ENCODE assay signal across 9 mouse cellular contexts in genomic region chr8:84771941-84772378, GRCm38 (mm10). TPM values are rescaled to one million over a fixed set of nuclear protein-coding genes. Genes with fewer than 3 reads are reported as not detected.
DNase-seq lines count a peak whose midpoint lies in the region; ATAC-seq and TF ChIP-seq lines count a peak whose summit lies in the region.
"Had no signal": no experiment of that assay in that cellular context is flagged by ENCODE, and none has a peak within 500 bp of the region (broad histone marks: within the 10 kb centered on the region; RNA-seq: fewer than 3 reads in every experiment).

No protein-coding gene starts in this region.

- TF ChIP-seq CTCF in intestine, postnatal 0 days (IDR thresholded peaks at IDR 0.05; ENCODE audit: low read depth) = no peak

- 8% methylated on average over 34 of the region's 34 CpGs for WGBS in intestine, embryonic 14.5 days
- WGBS in intestine, postnatal 0 days = 22% methylated on average over 33 of the region's 34 CpGs
- 8% methylated on average over 34 of the region's 34 CpGs for WGBS in forebrain, embryonic 14.5 days
- WGBS in lung, embryonic 16.5 days = 12% methylated on average over 34 of the region's 34 CpGs

- peaks cover 80% of the 10 kb centered on the region for H3K27me3 ChIP-seq in intestine, embryonic 14.5 days (replicated peaks; ENCODE audit: control insufficient read depth, insufficient read depth, low read length)
- peaks cover 51% of the 10 kb centered on the region for H3K27me3 ChIP-seq in intestine, postnatal 0 days (replicated peaks; ENCODE audit: control insufficient read depth, insufficient read depth, low read length)
- peaks cover 12% of the 10 kb centered on the region for H3K27me3 ChIP-seq in forebrain, embryonic 14.5 days (replicated peaks; ENCODE audit: control insufficient read depth, insufficient read depth, low read length)
- no peaks in the 10 kb centered on the region; the same call in 1 of the 2 replicates for H3K27me3 ChIP-seq in lung, embryonic 16.5 days (ENCODE audit: control insufficient read depth, insufficient read depth, low read depth, low read length)
- H3K27me3 ChIP-seq: Patski had no signal

- ATAC-seq in intestine, embryonic 14.5 days (replicated peaks; ENCODE audit: low FRiP score, low TSS enrichment, low read depth) = no peak
- ATAC-seq in intestine, postnatal 0 days = no peak
- no peak for ATAC-seq in forebrain, embryonic 14.5 days
- no peak for ATAC-seq in lung, embryonic 16.5 days (ENCODE audit: low read depth)
- ATAC-seq: Patski had no signal

- H3K4me3 ChIP-seq in intestine, embryonic 14.5 days (ENCODE audit: low read depth, low read length) = no peak overlapping the region
- no peak overlapping the region for H3K4me3 ChIP-seq in intestine, postnatal 0 days (ENCODE audit: low read depth, low read length)
- peak overlapping the region; percentile 4; the same call in 1 of the 2 replicates for H3K4me3 ChIP-seq in brown adipose tissue, adult 24 weeks (ENCODE audit: insufficient read depth, low read depth, low read length)
- peak overlapping the region; percentile 38 for H3K4me3 ChIP-seq in forebrain, embryonic 14.5 days (ENCODE audit: low read depth, low read length)
- peak overlapping the region; percentile 14 for H3K4me3 ChIP-seq in lung, embryonic 16.5 days (ENCODE audit: low read length)

- peaks cover 19% of the 10 kb centered on the region for H3K4me1 ChIP-seq in intestine, embryonic 14.5 days (replicated peaks; ENCODE audit: control insufficient read depth, insufficient read depth, low read length)
- H3K4me1 ChIP-seq in intestine, postnatal 0 days (replicated peaks; ENCODE audit: control insufficient read depth, insufficient read depth, low read length) = 0 out of 2 replicates have a peak, but pooled peaks cover 8% of the 10 kb centered on the region
- H3K4me1 ChIP-seq in brown adipose tissue, adult 24 weeks (ENCODE audit: control insufficient read depth, insufficient read depth, insufficient read length, low read length) = peaks cover 20% of the 10 kb centered on the region
- H3K4me1 ChIP-seq in forebrain, embryonic 14.5 days (ENCODE audit: control insufficient read depth, insufficient read depth, low read length) = peaks cover 27% of the 10 kb centered on the region
- peaks cover 57% of the 10 kb centered on the region for H3K4me1 ChIP-seq in lung, embryonic 16.5 days (replicated peaks; ENCODE audit: control insufficient read depth, insufficient read depth, low read length)

- no peaks in the 10 kb centered on the region for H3K36me3 ChIP-seq in intestine, embryonic 14.5 days (ENCODE audit: control insufficient read depth, insufficient read depth, low read length)
- no peaks in the 10 kb centered on the region; the same call in 1 of the 2 replicates for H3K36me3 ChIP-seq in intestine, postnatal 0 days (ENCODE audit: control insufficient read depth, insufficient read depth)
- H3K36me3 ChIP-seq in forebrain, embryonic 14.5 days (ENCODE audit: control insufficient read depth, insufficient read depth, low read length) = peaks cover 26% of the 10 kb centered on the region
- H3K36me3 ChIP-seq in lung, embryonic 16.5 days (ENCODE audit: control insufficient read depth, insufficient read depth, low read length) = peaks cover 8% of the 10 kb centered on the region

- 0 out of 2 replicates have a peak overlapping the region, but pooled peaks have one; percentile 11 for H3K4me2 ChIP-seq in intestine, embryonic 14.5 days (ENCODE audit: low read length)
- no peak overlapping the region; the same call in 1 of the 2 replicates for H3K4me2 ChIP-seq in intestine, postnatal 0 days (replicated peaks; ENCODE audit: low read depth)
- peak overlapping the region; percentile 56 for H3K4me2 ChIP-seq in forebrain, embryonic 14.5 days (ENCODE audit: low read length)
- H3K4me2 ChIP-seq in lung, embryonic 16.5 days (ENCODE audit: low read depth, low read length) = peak overlapping the region; percentile 62

- no peak overlapping the region for H3K9ac ChIP-seq in intestine, embryonic 14.5 days (ENCODE audit: low read length)
- H3K9ac ChIP-seq in intestine, postnatal 0 days (ENCODE audit: low read depth, low read length) = no peak overlapping the region
- H3K9ac ChIP-seq in forebrain, embryonic 14.5 days (ENCODE audit: low read length) = peak overlapping the region; percentile 77
- peak overlapping the region; percentile 56 for H3K9ac ChIP-seq in lung, embryonic 16.5 days (ENCODE audit: low read length)

- no peak for DNase-seq in intestine, embryonic 14.5 days (ENCODE audit: low spot score)
- DNase-seq in forebrain, embryonic 14.5 days (ENCODE audit: low spot score) = peak; percentile 40
- DNase-seq in testis, postnatal 10 days (ENCODE audit: low spot score) = peak; percentile 50
- DNase-seq in gastrocnemius, adult 8-10 months (ENCODE audit: low spot score in 2 of 2) = no peak
- no peak for DNase-seq in ovary, postnatal 14 days (ENCODE audit: low spot score)

- H3K27ac ChIP-seq in intestine, embryonic 14.5 days (ENCODE audit: low read depth) = no peak overlapping the region
- no peak overlapping the region for H3K27ac ChIP-seq in intestine, postnatal 0 days (ENCODE audit: low read depth, low read length)
- H3K27ac ChIP-seq in brown adipose tissue, adult 24 weeks (replicated peaks; ENCODE audit: low read depth, low read length) = no peak overlapping the region
- H3K27ac ChIP-seq in forebrain, embryonic 14.5 days (ENCODE audit: low read depth, low read length) = peak overlapping the region; percentile 97
- H3K27ac ChIP-seq in lung, embryonic 16.5 days (ENCODE audit: low read length) = peak overlapping the region; percentile 92

- H3K9me3 ChIP-seq in intestine, embryonic 14.5 days (ENCODE audit: control insufficient read depth, low read length) = no peaks in the 10 kb centered on the region
- H3K9me3 ChIP-seq in intestine, postnatal 0 days (ENCODE audit: control insufficient read depth) = no peaks in the 10 kb centered on the region
- no peaks in the 10 kb centered on the region for H3K9me3 ChIP-seq in forebrain, embryonic 14.5 days (replicated peaks; ENCODE audit: control insufficient read depth, low read length)
- H3K9me3 ChIP-seq in lung, embryonic 16.5 days (ENCODE audit: control insufficient read depth, low read length) = no peaks in the 10 kb centered on the region

RNA-seq across cellular contexts. Expression of gene Nfix, which starts 28.2 kb away (rescaled TPM):
- polyA plus RNA-seq in intestine, embryonic 14.5 days (2014; fragmentation: Nextera tagmentation; extraction: Ambion mirVana) = 12.8 and 14.4 TPM in 2 replicates
- 11.2 and 12.0 TPM in 2 replicates for polyA plus RNA-seq in intestine, postnatal 0 days (2015; fragmentation: Nextera tagmentation; extraction: Ambion mirVana)
- polyA plus RNA-seq in brown adipose tissue, adult 24 weeks (2012; ENCODE audit: insufficient read depth, insufficient read length, missing spikeins) = 74.6 and 78.4 TPM in 2 replicates
- 237 and 318 TPM in 2 replicates for polyA plus RNA-seq in forebrain, embryonic 14.5 days (2014; fragmentation: Nextera tagmentation; extraction: Ambion mirVana)
- polyA plus RNA-seq in lung, embryonic 16.5 days (2015; fragmentation: Nextera tagmentation; extraction: Ambion mirVana) = 43.9 and 44.6 TPM in 2 replicates
- total RNA-seq in gastrocnemius, adult 8-10 months (2022) = 100 to 1,000 TPM; 507 to 604 (median 532) TPM

RNA-seq across cellular contexts. Expression of gene G430095P16Rik, which starts 49.2 kb away (rescaled TPM):
- 3.3 and 4.1 TPM in 2 replicates for polyA plus RNA-seq in intestine, embryonic 14.5 days (2014; fragmentation: Nextera tagmentation; extraction: Ambion mirVana)
- 1.0 and 1.5 TPM in 2 replicates for polyA plus RNA-seq in intestine, postnatal 0 days (2015; fragmentation: Nextera tagmentation; extraction: Ambion mirVana)
- polyA plus RNA-seq in brown adipose tissue, adult 24 weeks (2012; ENCODE audit: insufficient read depth, insufficient read length, missing spikeins) = 1.9 TPM in 1 of 2 replicates, not detected in the other
- polyA plus RNA-seq in forebrain, embryonic 14.5 days (2014; fragmentation: Nextera tagmentation; extraction: Ambion mirVana) = 1.5 and 1.7 TPM in 2 replicates
- 3.1 and 3.7 TPM in 2 replicates for polyA plus RNA-seq in lung, embryonic 16.5 days (2015; fragmentation: Nextera tagmentation; extraction: Ambion mirVana)
- total RNA-seq in gastrocnemius, adult 8-10 months (2022) = under 1 TPM in 3 of 4 experiments, not detected in 1; 0.43 to 0.56 (median 0.48) TPM

RNA-seq across cellular contexts. Expression of gene Dand5, which starts 50.7 kb away (rescaled TPM):
- polyA plus RNA-seq in intestine, embryonic 14.5 days (2014; fragmentation: Nextera tagmentation; extraction: Ambion mirVana) = 5.2 and 5.4 TPM in 2 replicates
- 1.9 and 2.2 TPM in 2 replicates for polyA plus RNA-seq in intestine, postnatal 0 days (2015; fragmentation: Nextera tagmentation; extraction: Ambion mirVana)
- 7.2 and 9.4 TPM in 2 replicates for polyA plus RNA-seq in brown adipose tissue, adult 24 weeks (2012; ENCODE audit: insufficient read depth, insufficient read length, missing spikeins)
- polyA plus RNA-seq in forebrain, embryonic 14.5 days (2014; fragmentation: Nextera tagmentation; extraction: Ambion mirVana) = 8.6 and 9.4 TPM in 2 replicates
- 6.3 and 6.5 TPM in 2 replicates for polyA plus RNA-seq in lung, embryonic 16.5 days (2015; fragmentation: Nextera tagmentation; extraction: Ambion mirVana)
- 10 to 100 TPM in 3 of 4 experiments, 1 to 10 TPM in 1; 7.8 to 12.9 (median 12.2) TPM for total RNA-seq in gastrocnemius, adult 8-10 months (2022)

RNA-seq across cellular contexts. Expression of gene Gadd45gip1, which starts 59.4 kb away (rescaled TPM):
- 57.8 and 60.8 TPM in 2 replicates for polyA plus RNA-seq in intestine, embryonic 14.5 days (2014; fragmentation: Nextera tagmentation; extraction: Ambion mirVana)
- 36.3 and 37.6 TPM in 2 replicates for polyA plus RNA-seq in intestine, postnatal 0 days (2015; fragmentation: Nextera tagmentation; extraction: Ambion mirVana)
- 32.2 and 37.2 TPM in 2 replicates for polyA plus RNA-seq in brown adipose tissue, adult 24 weeks (2012; ENCODE audit: insufficient read depth, insufficient read length, missing spikeins)
- 35.2 and 41.3 TPM in 2 replicates for polyA plus RNA-seq in forebrain, embryonic 14.5 days (2014; fragmentation: Nextera tagmentation; extraction: Ambion mirVana)
- 38.6 and 43.0 TPM in 2 replicates for polyA plus RNA-seq in lung, embryonic 16.5 days (2015; fragmentation: Nextera tagmentation; extraction: Ambion mirVana)
- total RNA-seq in gastrocnemius, adult 8-10 months (2022) = 10 to 100 TPM; 18.6 to 23.2 (median 20.8) TPM

Comparison
In these comparisons a context has a peak if more than half of its experiments do, and no peak if none do; other contexts are left out.
1. DNase-seq: peak in forebrain, embryonic 14.5 days (single experiment) and testis, postnatal 10 days (single experiment); none in intestine, embryonic 14.5 days (single experiment), gastrocnemius, adult 8-10 months (0 of 2) and ovary, postnatal 14 days (single experiment).
2. H3K27ac ChIP-seq: peak in forebrain, embryonic 14.5 days (single experiment) and lung, embryonic 16.5 days (single experiment); none in intestine, embryonic 14.5 days (single experiment), intestine, postnatal 0 days (single experiment) and brown adipose tissue, adult 24 weeks (single experiment).
3. H3K4me3 ChIP-seq: peak in brown adipose tissue, adult 24 weeks (single experiment), forebrain, embryonic 14.5 days (single experiment) and lung, embryonic 16.5 days (single experiment); none in intestine, embryonic 14.5 days (single experiment) and intestine, postnatal 0 days (single experiment).
4. H3K9ac ChIP-seq: peak in forebrain, embryonic 14.5 days (single experiment) and lung, embryonic 16.5 days (single experiment); none in intestine, embryonic 14.5 days (single experiment) and intestine, postnatal 0 days (single experiment).